Mouse (Mus musculus) brain, embryonic 14.5 days (tissue): ENCODE data around the gene Hoxc11. TPM values are rescaled to one million over a fixed set of nuclear protein-coding genes. Genes with fewer than 3 reads are reported as not detected.

Experiments
- DNase-seq: peaks from one replicate; pipeline ENCODE4 v3.0.0-alpha.2; 2011; ENCODE audit warnings: low read depth
- CTCF ChIP-seq: fragments of 200-500 bp; IDR thresholded peaks from 2 replicates; pipeline ENCODE4 v1.5.1; 2012; ENCODE audit warnings: inconsistent platforms, mild to moderate bottlenecking, moderate library complexity, borderline replicate concordance; ENCODE audit not compliant: insufficient read depth, insufficient read length; ENCODE audit errors: extremely low read depth
- POLR2A ChIP-seq: fragments of 200-500 bp; IDR thresholded peaks from 2 replicates; pipeline ENCODE4 v1.6.1; 2012; ENCODE audit warnings: mild to moderate bottlenecking, inconsistent platforms, borderline replicate concordance; ENCODE audit not compliant: poor library complexity, insufficient read depth, insufficient read length, severe bottlenecking; ENCODE audit errors: extremely low read depth
- polyA plus RNA-seq: library from polyadenylated mRNA; depleted of rRNA; stranded (reverse); fragments of >200 nt; gene quantifications from 2 replicates; pipeline ENCODE4 v1.2.3, GENCODE M21; 2012; rRNA removed

Gene Hoxc11
- polyA plus RNA-seq, 1 experiment = not detected

GRCm38 (mm10) chr15:102996548-102996947 is 42.3 kb downstream of the Hoxc11 start:
- no peak for DNase-seq
- TF ChIP-seq POLR2A (no peak), CTCF (no peak)

GRCm38 (mm10) chr15:102997431-102997830 is 43.2 kb downstream of the Hoxc11 start:
- no peak for DNase-seq
- no peak for TF ChIP-seq CTCF
- TF ChIP-seq POLR2A = no peak

GRCm38 (mm10) chr15:102997939-102998355 is 43.7 kb downstream of the Hoxc11 start, which contains the start of gene Hoxc6:
Gene Hoxc6 (plus strand): TSS chr15:102998257.
- TF ChIP-seq POLR2A (no peak), CTCF (no peak)
- DNase-seq = no peak

- TF ChIP-seq POLR2A = no peak
- TF ChIP-seq CTCF = no peak
These were observed 44.5 kb downstream of the Hoxc11 start for GRCm38 (mm10) chr15:102998608-102999182.

GRCm38 (mm10) chr15:102999183-102999831 is 45.1 kb downstream of the Hoxc11 start:
- TF ChIP-seq POLR2A (no peak), CTCF (no peak)
- DNase-seq = peak; percentile 84

More at GRCm38 (mm10) chr15:102998608-102999182, 44.5 kb downstream of the Hoxc11 start:
- no peak for DNase-seq

- DNase-seq = no peak
- TF ChIP-seq CTCF = no peak
- no peak for TF ChIP-seq POLR2A
These were observed 45.7 kb downstream of the Hoxc11 start for GRCm38 (mm10) chr15:102999955-103000354.

- no peak for DNase-seq
- no peak for TF ChIP-seq CTCF
- no peak for TF ChIP-seq POLR2A
These were observed 46.3 kb downstream of the Hoxc11 start for GRCm38 (mm10) chr15:103000501-103000901.

- no peak for DNase-seq
- no peak for TF ChIP-seq POLR2A
- TF ChIP-seq CTCF = no peak
These were observed 47.1 kb downstream of the Hoxc11 start for GRCm38 (mm10) chr15:103001370-103001769.

GRCm38 (mm10) chr15:103002156-103002555 is 47.9 kb downstream of the Hoxc11 start:
- TF ChIP-seq CTCF = no peak
- no peak for TF ChIP-seq POLR2A

GRCm38 (mm10) chr15:103002821-103003448 is 48.7 kb downstream of the Hoxc11 start:
- DNase-seq = no peak
- TF ChIP-seq CTCF = no peak
- no peak for TF ChIP-seq POLR2A

More at GRCm38 (mm10) chr15:103002156-103002555, 47.9 kb downstream of the Hoxc11 start:
- no peak for DNase-seq

GRCm38 (mm10) chr15:103005308-103005707 is 51.1 kb downstream of the Hoxc11 start:
- DNase-seq = no peak
- TF ChIP-seq CTCF (no peak), POLR2A (no peak)

- DNase-seq = no peak
- TF ChIP-seq CTCF = no peak
- no peak for TF ChIP-seq POLR2A
These were observed 51.6 kb downstream of the Hoxc11 start for GRCm38 (mm10) chr15:103005797-103006196.

- no peak for DNase-seq
- TF ChIP-seq CTCF = no peak
- TF ChIP-seq POLR2A = no peak
These were observed 52.1 kb downstream of the Hoxc11 start for GRCm38 (mm10) chr15:103006326-103006725.

Other genes starting within 250 kb of the Hoxc11 start
- gene Calcoco1, start 232.2 kb upstream of the Hoxc11 start, polyA plus RNA-seq = 46.2 and 48.4 TPM in 2 replicates
- gene Hoxc13, start 33.3 kb upstream of the Hoxc11 start, polyA plus RNA-seq = 0.06 and 0.15 TPM in 2 replicates
- not detected in 2 replicates for gene Hoxc12, start 17.7 kb upstream of the Hoxc11 start, polyA plus RNA-seq
- gene Hoxc10, start 12.4 kb downstream of the Hoxc11 start, polyA plus RNA-seq = 0.03 TPM in 1 of 2 replicates, not detected in the other
- 1.0 and 7.0 TPM in 2 replicates for gene Hoxc5, start 13.0 kb downstream of the Hoxc11 start, polyA plus RNA-seq
- gene Hoxc9, start 22.0 kb downstream of the Hoxc11 start, polyA plus RNA-seq = not detected in 2 replicates
- not detected in 2 replicates for gene Hoxc8, start 36.2 kb downstream of the Hoxc11 start, polyA plus RNA-seq
- gene Hoxc6, start 43.8 kb downstream of the Hoxc11 start, polyA plus RNA-seq = 0.11 and 0.63 TPM in 2 replicates
- gene Hoxc4, start 64.5 kb downstream of the Hoxc11 start, polyA plus RNA-seq = 1.2 and 13.6 TPM in 2 replicates
- gene Smug1, start 212.7 kb downstream of the Hoxc11 start, polyA plus RNA-seq = 30.5 and 31.6 TPM in 2 replicates